Mouse (Mus musculus) heart, postnatal 4 days (tissue): ENCODE measurements around the gene Spsb1. TPM values are rescaled to one million over a fixed set of nuclear protein-coding genes. Genes with fewer than 3 reads are reported as not detected.

Source experiments
- DNase-seq: peaks from one replicate; pipeline ENCODE4 v3.0.0; 2021
- total RNA-seq, 2 experiments: library from RNA; stranded (reverse); gene quantifications; 2 replicates each; pipeline ENCODE4 v1.2.3; 2021

Spsb1 gene
- total RNA-seq, 2 experiments from 2014 or later: 26.2 to 26.7 TPM

- no peak for DNase-seq
Observed at GRCm38 (mm10) chr4:149882139-149882916, 72.5 kb downstream of the Spsb1 start.

- no peak for DNase-seq
Observed at GRCm38 (mm10) chr4:149880908-149881307, 73.9 kb downstream of the Spsb1 start.

- no peak for DNase-seq
Observed at GRCm38 (mm10) chr4:149879980-149880379, 74.9 kb downstream of the Spsb1 start.

DNA sequence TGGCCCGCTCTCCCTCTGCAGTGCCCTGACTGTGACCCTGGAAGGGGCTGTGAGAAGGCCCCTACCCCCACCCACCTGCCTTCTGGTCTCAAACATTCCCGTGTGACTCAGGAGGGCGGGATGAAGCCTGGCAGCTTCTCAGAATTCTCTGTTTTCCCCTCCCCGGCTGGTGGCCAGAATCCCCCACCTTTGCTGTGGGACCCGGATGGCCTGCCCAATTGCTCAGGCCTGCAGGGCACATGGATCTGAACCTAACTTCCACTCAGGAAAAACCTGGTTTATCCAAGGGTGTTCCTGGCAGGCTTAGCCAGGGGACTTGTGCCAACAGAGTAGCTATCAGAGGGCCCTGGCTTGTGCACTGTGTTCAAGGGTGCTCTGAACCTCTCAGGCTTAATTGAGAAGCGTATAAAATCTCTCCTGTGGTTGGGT is 76.8 kb downstream of the Spsb1 start:
- no peak for DNase-seq

GRCm38 (mm10) chr4:149877202-149877601 is 77.6 kb downstream of the Spsb1 start:
- DNase-seq: no peak

DNA sequence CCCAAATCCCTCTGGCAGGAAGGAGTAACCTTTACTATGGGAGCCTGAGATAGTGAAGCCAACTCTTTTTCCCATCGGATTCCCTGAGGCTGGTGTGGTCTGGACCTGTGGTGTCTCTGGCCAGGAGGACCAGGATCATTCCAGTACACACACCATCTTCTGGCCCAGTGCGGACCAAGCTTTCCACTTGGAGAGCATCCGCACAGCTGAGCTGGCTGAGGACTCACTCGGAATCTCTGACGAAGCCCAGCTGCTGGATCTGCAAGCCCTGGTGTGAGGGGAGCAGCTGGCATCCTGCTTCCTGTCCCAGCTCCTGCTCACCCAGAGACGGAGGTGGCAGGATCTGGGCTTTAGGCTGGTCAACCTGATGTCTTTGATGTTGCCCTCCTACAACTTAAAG is 78.1 kb downstream of the Spsb1 start:
- DNase-seq: peak; percentile 66

DNA sequence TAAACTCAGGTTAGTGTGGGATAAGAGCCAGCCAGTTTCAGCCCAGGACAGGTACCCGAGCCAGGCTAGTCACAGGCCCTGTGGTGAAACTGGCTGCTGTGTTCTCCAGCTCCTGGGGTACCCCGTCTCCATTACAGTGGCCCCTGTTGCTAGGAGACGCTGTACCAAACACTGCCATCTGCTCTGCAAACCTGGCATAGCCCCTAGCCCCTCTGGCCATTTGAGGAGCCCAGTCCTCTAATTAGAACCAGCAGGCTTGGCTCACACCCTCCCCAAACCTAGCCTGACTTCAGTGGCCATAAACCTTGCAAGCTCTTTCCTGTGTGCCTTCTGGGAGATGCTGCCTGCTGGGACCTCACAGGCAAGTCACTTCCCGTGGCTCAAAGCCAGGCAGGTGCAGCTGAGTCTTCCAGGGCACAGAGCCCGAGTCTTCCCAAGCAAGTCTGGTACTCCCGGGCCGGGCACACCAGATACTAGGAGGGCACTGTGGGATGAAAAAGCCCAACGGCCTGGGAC is 78.8 kb downstream of the Spsb1 start:
- no peak for DNase-seq

DNA sequence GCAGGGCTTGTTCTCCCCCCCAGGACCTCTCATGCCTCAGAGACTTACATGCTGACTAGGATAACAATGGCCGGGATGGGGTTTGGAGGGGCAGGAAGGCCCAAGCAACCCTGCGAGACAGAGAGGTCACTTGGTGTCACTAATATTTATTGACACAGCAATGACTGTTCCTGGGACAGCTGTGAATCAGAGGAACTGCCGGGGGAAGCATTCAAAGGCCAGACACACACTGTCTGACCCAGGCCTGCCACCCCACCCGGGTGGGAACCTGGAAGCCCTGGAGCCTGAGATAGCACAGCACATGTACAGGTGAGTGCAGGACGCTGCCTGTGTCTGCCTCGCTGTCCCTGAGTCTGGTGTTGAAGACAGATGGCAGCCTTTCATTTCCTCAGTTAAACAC is 79.5 kb downstream of the Spsb1 start:
- DNase-seq: no peak

- no peak for DNase-seq
Observed at GRCm38 (mm10) chr4:149872236-149872635, 82.6 kb downstream of the Spsb1 start.

DNA sequence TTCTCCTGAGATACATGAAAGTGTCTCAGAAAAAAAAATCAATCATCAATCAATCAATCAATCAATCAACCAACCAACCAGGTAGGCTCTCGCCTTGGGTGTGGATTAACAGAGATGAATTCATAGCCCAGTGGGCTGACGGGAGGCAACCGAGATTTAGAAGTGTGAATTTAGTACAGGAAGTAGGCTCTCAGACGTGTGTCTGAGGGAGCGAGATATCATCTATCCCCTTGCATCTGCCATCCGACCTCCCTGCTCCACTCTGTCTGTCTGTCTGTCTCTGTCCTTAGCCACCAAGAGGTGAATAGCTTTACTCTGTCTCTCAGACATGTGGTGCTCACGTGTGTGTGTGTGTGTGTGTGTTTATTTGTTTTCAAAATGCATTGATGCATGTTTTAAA is 83.3 kb downstream of the Spsb1 start:
- no peak for DNase-seq

- no peak for DNase-seq
Observed at GRCm38 (mm10) chr4:149871014-149871413, 83.8 kb downstream of the Spsb1 start.

- DNase-seq: no peak
Observed at GRCm38 (mm10) chr4:149870412-149870811, 84.4 kb downstream of the Spsb1 start.

DNA sequence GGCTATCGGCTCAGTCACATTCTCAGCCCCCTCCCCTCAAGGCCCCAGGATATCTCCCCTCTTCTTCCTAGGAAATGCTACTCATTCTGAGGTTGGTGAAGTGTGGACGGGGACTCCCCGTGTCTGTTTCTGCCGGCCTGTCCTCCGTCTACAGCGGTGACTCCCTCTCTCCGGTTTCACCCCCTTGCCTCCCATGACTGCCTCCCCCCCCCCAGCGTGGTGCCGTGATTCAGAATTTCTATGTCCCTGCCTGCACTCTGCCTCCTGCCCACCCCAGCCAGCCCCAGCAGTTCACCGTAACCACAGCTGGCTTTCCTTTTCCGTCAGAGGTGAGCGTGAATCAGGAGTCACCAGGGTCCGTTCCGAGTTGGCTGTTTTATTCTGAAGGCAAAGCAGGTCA is 86.1 kb downstream of the Spsb1 start:
- no peak for DNase-seq

GRCm38 (mm10) chr4:149868009-149868408 is 86.8 kb downstream of the Spsb1 start:
- no peak for DNase-seq

- DNase-seq: no peak
Observed at GRCm38 (mm10) chr4:149867351-149867750, 87.5 kb downstream of the Spsb1 start.

- DNase-seq: no peak
Observed at GRCm38 (mm10) chr4:149864395-149864794, 90.4 kb downstream of the Spsb1 start.

- no peak for DNase-seq
Observed at GRCm38 (mm10) chr4:149863522-149863921, 91.3 kb downstream of the Spsb1 start.

GRCm38 (mm10) chr4:149860393-149860792 is 94.5 kb downstream of the Spsb1 start:
- DNase-seq: no peak

GRCm38 (mm10) chr4:149858584-149858983 is 96.3 kb downstream of the Spsb1 start:
- DNase-seq: no peak

- no peak for DNase-seq
Observed at GRCm38 (mm10) chr4:149858097-149858496, 96.7 kb downstream of the Spsb1 start.

DNA sequence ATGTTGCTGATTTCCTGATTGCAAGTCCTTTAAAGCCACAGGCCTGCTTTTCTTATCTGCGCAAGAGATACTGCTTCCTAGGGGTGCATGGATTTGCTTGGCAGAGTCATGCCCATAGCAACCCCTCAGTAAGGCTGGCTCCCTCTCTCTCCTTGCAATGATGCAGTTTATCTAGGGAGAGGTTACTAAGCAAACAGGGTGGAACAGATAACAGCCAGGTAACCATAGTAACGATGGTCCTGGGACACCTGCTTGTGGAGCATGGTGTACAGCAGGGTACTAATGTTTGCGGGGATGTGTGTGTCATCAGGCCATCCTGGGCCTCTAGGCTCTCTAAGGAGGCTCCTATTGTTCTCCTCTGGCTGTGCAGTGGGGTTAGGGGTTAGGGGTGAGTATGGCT is 97.2 kb downstream of the Spsb1 start:
- DNase-seq: no peak

GRCm38 (mm10) chr4:149855892-149856807 is 98.7 kb downstream of the Spsb1 start:
- DNase-seq: no peak

- no peak for DNase-seq
Observed at GRCm38 (mm10) chr4:149855180-149855891, 99.5 kb downstream of the Spsb1 start.
